Mouse (Mus musculus) R1 (cell line): ENCODE measurements around the gene Dennd4c.

Experiments used
- DNase-seq: peaks from one replicate; pipeline ENCODE4 v3.0.0-alpha.2; 2018; ENCODE audit warnings: low read depth, low spot score

Gene Dennd4c

GRCm38 (mm10) chr4:86748336-86749291 lies at the start of gene Dennd4c:
Dennd4c (plus strand) TSS chr4:86748555.
- DNase-seq: peak; percentile 94

- peak; percentile 63 for DNase-seq
These were observed 49.0 kb upstream of the Dennd4c start for GRCm38 (mm10) chr4:86699161-86699865.

DNA sequence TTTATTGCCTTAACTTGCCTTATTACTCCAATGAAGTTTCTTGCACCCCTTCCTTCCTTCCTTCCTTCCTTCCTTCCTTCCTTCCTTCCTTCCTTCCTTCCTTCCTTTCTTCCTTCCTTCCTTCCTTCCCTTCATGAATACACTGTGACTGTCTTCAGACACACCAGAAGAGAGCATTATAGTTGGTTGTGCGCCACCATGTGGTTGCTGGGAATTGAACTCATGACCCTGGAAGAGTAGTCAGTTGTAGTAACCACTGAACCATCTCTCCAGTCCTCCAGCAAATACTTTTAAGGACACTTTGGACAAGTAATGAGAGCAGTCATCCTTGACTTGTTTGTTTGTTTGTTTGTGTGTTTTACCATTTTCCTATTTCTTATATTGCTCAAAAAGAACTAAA lies 39.6 kb upstream of the Dennd4c start:
- DNase-seq: peak; percentile 39

DNA sequence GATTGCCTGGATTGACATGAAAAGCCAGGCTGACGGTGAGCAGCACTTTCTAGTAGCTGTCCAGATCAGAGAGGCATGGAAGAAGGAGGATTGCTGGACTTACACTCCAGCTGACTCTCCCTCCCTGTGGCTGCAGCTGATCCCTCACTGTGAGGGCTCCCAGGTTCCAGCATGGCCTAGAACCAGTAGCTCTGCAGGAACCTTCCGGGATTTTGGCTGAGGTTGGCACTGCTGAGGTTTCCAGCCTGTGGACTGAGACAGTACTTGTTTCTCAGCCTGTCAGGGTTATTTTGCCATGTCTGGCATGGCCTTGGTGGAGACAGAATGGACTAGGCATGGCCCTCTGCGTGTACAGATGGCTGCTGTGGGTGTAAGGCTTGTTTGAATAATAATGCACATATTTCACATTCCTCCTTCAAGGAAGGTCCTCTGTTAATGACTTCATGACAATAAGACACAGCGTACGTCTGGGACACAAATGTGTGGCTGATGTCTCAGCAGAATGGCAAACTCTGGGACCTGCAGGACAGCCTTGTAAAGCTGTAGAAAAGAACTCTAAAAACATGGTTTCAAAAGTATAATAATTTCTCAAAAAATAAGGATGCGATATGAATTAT lies 38.2 kb upstream of the Dennd4c start:
- peak; percentile 83 for DNase-seq

- DNase-seq: peak; percentile 65
These were observed 37.6 kb upstream of the Dennd4c start for GRCm38 (mm10) chr4:86710666-86711215.

DNA sequence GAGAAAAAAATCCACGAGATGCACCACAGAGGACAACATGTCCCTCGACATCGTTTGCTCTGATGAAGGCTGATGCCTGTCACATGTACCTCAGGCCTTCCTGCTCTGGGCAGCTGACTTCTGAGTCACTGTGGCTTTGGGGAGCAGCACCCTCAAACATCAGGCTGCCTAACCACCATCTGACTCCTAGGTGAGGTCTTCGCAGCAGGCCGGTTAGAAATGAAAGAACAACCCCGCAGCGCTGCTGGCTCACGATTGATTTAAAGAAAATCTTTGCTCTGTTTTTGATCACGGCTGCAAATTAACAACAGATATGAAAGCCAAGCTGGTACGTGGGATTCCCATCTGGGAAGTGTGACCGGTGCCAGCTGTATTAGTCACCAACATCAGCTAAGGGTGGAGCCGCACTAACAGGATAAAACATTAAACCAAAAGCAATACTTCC lies 35.6 kb upstream of the Dennd4c start:
- no peak for DNase-seq

DNA sequence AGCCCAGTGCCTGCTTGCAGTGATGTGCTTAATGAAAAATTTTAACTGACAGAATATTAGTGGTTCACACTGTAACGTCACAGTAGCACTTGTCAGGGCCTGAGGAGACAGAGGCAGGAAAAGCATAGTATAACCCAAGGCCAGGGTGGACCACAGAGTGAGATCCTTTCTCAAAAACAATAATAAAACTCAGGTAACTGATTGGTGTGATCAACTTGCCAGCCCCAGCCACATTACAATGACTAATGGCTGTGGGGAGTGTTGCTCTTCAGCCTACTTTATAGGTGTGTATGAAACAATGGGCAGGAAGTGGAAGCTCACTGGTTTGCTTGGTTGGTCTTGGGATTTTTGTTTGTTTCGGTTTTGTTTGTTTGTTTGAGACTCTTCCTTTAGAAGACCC lies 34.8 kb upstream of the Dennd4c start:
- peak; percentile 45 for DNase-seq

GRCm38 (mm10) chr4:86715341-86715740 lies 33.0 kb upstream of the Dennd4c start:
- DNase-seq: no peak

GRCm38 (mm10) chr4:86717176-86717575 lies 31.2 kb upstream of the Dennd4c start:
- no peak for DNase-seq

DNA sequence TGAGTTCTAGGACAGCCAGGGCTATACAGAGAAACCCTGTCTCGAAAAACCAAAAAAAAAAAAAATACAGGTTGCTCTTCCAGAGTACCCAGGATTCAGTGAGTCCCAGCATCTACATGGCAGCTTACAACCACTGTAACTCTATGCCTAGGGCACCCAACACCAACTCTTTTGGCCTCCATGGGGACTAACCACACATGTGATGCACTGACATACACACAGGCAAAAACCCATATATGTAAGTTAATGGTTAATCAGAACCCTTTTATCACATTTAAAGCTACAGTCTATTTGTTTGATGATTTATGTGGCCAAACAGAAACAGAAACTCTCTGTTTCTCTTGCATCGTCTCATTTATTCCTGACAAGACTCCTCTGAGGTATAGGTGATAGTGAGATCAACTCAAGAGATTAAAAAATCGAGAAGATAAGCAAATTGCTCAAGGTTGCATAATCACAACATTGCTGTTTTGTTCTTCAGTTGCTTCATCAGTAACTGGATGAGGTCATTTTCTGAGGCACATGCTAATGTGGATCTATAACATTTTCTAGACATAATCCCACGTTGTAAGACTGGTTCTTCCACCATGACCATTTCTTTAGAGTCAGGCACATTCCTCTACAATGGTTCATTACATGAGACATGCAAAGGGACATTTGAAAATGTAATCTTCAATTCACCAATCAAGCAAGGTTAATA lies 29.3 kb upstream of the Dennd4c start:
- no peak for DNase-seq

DNA sequence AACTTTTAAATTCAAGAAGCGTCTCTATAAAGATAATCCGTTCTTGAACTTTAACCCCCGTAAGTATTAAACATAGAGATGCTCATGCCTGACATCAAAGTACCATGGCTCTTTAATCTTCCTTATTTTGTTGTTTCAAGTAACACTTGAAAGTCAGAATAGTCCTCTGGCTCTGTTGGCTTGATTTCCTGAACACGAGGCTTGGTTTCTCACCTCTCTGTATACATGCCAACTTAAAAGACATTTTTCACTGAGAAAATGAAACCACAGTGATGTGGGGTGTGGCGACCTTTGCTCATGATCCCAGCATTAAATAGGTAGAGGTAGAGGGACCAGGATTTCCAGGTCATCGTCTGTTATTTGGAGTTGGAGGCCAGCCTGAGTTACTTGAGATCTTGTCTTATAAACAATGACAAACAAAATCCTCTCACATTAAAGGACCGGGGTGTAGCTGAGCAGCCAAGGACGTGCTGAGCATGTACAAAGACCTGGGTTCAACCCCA lies 26.4 kb upstream of the Dennd4c start:
- DNase-seq: no peak

- no peak for DNase-seq
These were observed 23.2 kb upstream of the Dennd4c start for GRCm38 (mm10) chr4:86725175-86725574.

DNA sequence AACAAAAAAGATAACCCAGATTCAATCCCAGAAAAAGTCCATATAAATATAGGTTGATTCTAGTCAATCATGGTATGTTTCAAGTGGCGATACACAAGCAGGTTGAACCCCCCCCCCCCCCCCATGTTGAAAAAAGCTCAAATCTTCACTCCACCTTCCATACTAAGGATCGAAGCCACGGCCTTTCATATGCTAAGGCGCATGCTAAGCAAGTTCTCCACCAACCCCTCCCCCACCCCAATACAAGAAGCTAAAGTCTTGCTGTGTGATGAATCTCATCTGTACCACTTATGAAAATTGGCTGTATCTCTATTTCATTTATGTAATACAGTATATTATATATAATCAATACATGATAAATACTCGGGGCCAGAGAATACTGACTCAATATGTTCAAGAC lies 22.2 kb upstream of the Dennd4c start:
- DNase-seq: peak; percentile 78

- no peak for DNase-seq
These were observed 18.5 kb upstream of the Dennd4c start for GRCm38 (mm10) chr4:86729829-86730228.

DNA sequence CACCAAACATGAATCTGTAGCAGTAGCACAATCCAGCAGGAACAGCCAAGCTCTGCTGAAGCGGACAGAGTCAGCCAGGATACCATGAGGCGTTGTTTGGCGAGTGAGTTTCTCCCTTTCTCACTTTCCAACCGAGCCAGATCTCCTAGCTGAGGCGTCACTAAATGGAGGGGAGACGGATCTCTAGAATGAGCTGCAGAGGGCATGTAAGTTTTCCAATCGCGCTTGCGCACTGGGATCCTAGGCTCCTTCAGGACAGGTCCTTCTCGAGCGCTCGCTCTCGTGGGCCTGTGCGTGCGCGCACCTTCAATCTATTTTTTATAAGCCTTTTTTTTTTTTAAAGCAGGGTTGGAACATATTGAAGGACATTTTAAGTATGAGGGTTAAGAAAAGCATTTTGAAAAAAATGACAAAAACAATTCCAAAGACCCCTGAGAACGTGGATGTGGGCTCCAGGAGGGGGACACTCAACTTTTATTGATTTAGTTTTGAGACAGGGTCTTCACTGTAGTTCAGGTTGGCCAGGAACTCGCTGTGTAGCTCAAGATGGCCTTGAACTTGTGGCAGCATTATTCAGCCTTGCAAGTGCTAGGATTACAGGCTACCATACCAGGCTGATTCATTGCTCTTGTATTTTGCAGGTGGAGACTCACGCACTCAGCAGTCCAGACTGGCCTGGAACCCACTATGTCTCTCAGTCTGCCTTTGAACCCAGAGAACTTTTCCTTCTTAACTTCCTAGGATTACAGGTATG lies 14.1 kb upstream of the Dennd4c start:
- peak; percentile 86 for DNase-seq

DNA sequence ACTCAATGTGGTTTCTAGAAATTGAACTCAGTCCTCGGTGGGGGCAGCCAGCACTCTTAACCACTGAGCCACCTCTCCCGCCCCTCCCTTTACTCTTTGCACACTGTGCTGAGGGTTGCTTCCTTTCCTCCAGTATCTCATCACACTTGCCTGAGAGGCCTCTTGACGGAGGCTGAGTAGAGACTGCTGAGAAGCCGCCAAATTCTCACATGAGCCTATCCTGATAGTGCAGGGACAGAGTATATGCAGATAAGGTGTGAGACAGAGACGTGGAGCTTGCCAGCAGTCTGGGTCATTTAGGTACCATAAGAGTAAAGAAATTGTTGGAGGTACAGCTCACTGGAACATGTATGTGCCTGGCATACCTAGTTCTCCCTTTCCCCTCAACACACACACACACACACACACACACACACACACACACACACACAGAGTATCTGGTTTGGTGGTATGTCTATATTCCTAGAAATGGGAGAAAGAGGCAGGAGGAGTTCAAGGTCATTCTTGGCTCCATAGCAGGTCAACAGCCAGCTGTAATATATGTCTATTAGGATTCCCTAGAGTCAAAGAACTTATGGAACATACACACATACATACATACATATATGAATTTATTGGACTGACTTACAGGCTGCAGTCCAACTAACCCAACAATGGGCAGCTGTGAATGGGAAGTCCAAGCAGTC lies 8.9 kb upstream of the Dennd4c start:
- no peak for DNase-seq

- DNase-seq: peak; percentile 69
These were observed 1.0 kb downstream of the Dennd4c start for GRCm38 (mm10) chr4:86749361-86749841.

- no peak for DNase-seq
These were observed 2.1 kb downstream of the Dennd4c start for GRCm38 (mm10) chr4:86750346-86750945.

DNA sequence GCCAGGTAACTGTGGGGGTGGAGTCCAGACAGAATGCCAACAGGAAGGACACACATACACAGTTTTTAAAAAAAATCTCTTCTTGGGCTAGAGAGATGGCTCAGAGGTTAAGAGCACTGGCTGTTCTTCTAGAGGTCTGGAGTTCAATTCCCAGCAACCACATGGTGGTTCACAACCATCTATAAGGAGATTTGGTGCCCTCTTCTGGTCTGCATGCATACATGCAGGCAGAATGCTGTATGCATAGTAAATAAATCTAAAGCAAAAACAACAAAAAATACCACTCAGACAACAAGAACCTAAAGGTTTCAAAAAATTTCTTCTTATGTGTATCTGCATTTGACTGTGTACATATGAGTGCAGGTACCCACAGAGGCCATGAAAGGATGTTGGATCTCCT lies 16.0 kb downstream of the Dennd4c start:
- peak; percentile 56 for DNase-seq
